Mouse (Mus musculus) thymus, postnatal 14 days (tissue): Measurements from ENCODE around the gene Rbm12.
A peak's percentile ranks its signal among the peaks of the same experiment; 100 is the strongest.

Experiments
- DNase-seq: peaks from one replicate; pipeline ENCODE4 v3.0.0; 2021

Rbm12 gene

DNA sequence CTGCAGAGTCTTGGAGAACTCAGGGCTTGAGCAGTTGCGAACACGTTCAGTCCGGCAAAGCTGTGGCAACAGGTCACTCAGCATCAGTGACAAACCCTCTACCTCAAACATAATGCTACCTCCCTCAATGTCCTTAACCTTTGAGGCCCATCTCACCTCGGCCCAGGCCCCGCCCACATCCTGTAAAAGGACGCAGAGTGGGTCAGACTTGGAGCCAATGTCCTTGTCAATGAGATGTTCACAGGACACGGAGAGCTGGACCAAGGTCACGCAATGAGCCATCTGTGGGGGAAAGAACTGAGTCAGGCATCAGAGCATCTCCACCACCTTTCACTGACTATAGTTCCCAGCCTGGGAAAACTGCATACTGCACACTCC lies 32.6 kb downstream of the Rbm12 start:
- DNase-seq = no peak

DNA sequence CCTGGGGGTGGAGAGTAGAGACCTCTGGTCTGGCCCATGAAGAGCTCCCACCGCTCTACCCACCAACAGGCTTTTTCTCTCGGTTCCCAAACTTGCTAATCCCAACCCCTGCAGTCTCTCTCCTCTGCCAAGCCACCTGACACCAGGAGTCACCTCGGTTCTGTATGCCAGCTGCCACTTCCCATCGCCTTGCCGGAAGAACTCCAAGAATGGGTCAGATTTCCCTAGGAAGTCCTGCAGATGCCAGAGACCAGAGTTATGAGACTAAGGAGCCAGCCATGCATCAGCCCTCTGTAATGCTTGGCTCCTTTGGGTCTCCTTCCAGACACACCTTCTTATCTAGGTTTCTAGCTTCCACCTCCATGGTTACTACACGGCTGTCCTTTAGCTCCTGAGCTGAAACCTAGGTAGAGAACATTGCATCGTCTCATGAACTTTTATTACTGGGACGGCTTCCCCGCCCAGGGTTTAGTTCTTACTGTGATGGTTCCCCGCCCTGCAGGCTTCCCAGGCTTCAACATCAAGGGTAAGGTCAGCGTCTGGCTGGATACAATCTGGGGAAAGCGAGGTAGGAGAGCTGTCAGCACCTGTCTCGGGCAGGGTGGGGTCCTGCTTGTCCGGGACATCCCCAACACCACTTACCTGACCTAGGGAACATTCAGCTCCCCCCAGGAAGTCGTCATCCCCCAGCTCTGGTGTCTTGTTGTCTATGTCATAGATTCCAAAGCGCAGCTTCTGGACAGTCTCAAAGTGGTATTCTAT lies 33.2 kb downstream of the Rbm12 start:
- no peak for DNase-seq

- no peak for DNase-seq
Observed at GRCm38 (mm10) chr2:156077461-156077860, 34.3 kb downstream of the Rbm12 start.

DNA sequence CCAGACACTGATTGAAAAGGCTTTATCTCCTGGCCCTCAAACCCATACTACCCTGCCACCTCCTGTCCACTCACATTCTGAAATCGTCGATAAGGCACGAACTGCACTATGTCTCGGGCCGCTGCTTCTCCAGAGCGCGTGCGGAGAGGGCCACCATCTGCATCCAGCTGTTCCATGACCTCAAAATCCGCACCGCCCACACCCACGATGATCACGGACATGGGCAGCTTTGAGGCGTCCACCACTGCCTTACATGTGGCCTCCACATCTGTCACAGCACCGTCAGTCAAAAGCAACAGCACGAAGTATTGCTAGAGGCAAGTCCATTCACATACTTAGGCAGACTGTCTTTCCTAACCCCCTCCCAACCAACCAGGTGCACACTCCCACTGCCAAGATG lies 38.1 kb downstream of the Rbm12 start:
- DNase-seq = no peak

DNA sequence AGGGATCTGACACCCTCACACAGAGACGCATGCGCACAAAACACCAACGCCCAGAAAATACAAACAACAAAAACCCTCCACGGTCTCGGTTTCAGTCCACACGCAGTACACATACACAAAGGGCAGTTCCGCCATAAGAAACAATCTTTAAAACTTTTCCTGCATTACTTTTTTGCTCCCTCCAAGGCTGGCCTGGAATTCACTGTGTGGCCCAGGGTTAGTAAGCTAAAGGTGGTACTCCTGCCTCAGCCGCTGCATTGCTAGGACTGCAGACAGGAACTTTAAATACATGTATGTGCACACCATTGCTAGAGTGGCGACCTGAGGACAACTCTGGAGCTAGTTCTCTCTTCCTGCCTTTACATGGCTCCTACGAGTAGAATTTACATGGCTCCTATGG lies 40.5 kb downstream of the Rbm12 start:
- DNase-seq = no peak

DNA sequence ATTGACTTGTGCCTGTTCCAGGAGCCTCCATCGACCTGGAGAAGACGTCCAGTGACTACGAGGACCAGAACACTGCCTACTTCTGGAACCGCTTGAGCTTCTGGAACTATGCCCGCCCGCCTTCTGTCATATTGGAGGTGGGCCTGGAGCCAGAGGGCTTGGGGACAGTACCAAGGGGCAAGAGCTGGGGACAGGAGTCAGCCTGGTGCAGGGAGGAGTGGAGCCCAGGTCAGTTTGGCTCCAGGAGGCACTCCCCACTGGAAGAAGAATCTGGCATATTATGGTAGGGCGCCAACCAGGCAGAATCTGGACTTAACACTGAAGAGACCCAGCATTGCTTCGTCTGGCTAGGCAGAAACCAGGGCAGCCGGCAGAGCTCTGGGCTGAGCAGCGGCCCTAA lies 43.9 kb downstream of the Rbm12 start:
- no peak for DNase-seq

DNA sequence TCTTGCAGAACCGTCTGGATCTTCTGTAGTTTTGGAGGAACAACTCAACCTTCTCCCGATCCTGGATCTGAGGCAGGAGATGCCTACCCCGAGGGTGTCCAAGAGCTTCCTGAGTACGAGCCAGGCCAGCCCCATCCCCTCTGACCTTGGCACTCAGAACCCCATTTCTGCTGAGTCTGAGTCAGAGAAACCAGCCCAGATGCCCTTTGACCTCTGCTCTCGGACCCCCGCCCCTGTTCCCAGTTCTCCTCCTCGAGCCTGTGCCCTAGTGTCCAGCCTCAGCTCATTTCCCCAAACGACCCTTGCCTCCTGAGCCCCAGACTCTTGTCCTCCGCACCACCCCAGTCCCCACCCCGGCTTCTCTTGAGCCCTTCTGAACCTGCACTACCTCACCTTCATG lies 45.7 kb downstream of the Rbm12 start:
- no peak for DNase-seq

GRCm38 (mm10) chr2:156065099-156066041 lies 46.4 kb downstream of the Rbm12 start, which contains the start of gene Spag4:
Gene Spag4, plus strand, starts transcription at chr2:156065175.
- peak; percentile 82 for DNase-seq

DNA sequence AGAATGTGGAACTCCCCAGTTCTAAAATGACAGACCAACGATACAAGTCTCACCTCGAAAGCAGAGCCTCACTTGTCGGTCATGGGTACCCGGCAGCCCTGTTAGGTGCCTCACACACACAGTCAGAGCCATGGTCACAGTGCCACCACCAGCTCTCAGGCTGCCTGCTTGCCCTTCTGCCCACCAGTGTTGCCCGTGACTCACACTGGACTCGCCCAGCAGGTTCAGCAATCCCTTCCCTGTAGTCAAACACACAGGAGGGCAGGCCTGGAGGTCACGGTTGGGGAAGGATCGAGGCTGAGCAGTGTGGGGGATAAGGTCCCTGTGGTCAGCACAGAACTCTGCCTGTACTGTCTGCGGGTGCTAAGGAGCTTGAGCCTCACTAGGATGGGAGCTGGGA lies 59.0 kb downstream of the Rbm12 start, which contains the start of gene Fer1l4:
Fer1l4 (minus strand) TSS at position 132 of the 400 bp plus-strand sequence.
- DNase-seq = no peak

GRCm38 (mm10) chr2:156047929-156048328 lies 63.8 kb downstream of the Rbm12 start:
- peak; percentile 59 for DNase-seq

DNA sequence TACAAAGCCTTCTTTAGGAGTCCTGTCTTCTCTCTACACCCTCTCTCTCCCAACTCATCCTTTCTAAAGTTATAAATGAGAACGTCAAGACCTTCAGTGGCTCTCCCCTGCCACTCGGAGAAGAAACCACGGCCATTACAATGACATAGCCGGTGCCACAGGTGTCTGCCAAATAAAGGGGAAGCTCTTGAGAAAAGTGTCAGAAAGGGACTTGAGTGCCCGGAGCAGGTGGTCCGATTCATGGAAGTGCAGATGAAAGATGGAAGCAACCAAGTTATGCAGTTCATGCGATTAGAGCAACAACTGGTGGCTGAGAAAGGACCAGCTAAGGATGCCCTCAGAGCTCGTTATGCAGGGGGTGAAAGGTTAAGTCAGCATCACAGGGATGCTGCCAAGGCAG lies 68.9 kb downstream of the Rbm12 start:
- no peak for DNase-seq
